Comparison of ENCODE assay signal across 8 mouse cellular contexts in genomic region chr11:58587898-58588348, GRCm38 (mm10). TPM values are rescaled to one million over a fixed set of nuclear protein-coding genes. Genes with fewer than 3 reads are reported as not detected.
A peak's percentile ranks its signal among the peaks of the same experiment; 100 is the strongest.
DNase-seq lines count a peak whose midpoint lies in the region; ATAC-seq and TF ChIP-seq lines count a peak whose summit lies in the region.

No protein-coding gene starts in this region.

- H3K9ac ChIP-seq in kidney, embryonic 14.5 days (ENCODE audit: low read depth, low read length), result no peak overlapping the region
- H3K9ac ChIP-seq in MEL (ENCODE audit: control insufficient read depth, low read depth, low read length, poor library complexity, severe bottlenecking), result peak overlapping the region; percentile 14; the same call in 1 of the 2 replicates
- H3K9ac ChIP-seq in midbrain, postnatal 0 days (replicated peaks; ENCODE audit: low read length, poor library complexity, severe bottlenecking), result no peak overlapping the region

- WGBS in kidney, embryonic 14.5 days, result 72% methylated on average over 7 of the region's 7 CpGs
- WGBS in midbrain, postnatal 0 days, result 60% methylated on average over 7 of the region's 7 CpGs

- H3K27me3 ChIP-seq in kidney, embryonic 14.5 days (ENCODE audit: control insufficient read depth, insufficient read depth, low read length), result no peaks in the 10 kb centered on the region
- peaks cover 0 to 5% of the 10 kb centered on the region in 2 experiments for H3K27me3 ChIP-seq in MEL (ENCODE audit: control insufficient read depth in 1 of 2, insufficient read depth in 2 of 2, low read length in 2 of 2)
- no peaks in the 10 kb centered on the region for H3K27me3 ChIP-seq in midbrain, postnatal 0 days (ENCODE audit: insufficient read depth, low read length)

- intact Hi-C loops in gastrocnemius, postnatal 14 days (cut with DNase I; ENCODE audit: low total_unique reads), result loop anchor here (5.0 kb wide), 1 partner anchor 186 kb away; no protein-coding TSS in a partner anchor
- intact Hi-C loops in left cerebral cortex, adult 2 months (cut with DNase I), result loop anchor here (2.0 kb wide), 1 partner anchor 185 kb away; no protein-coding TSS in a partner anchor

- no peak for TF ChIP-seq POLR2A in MEL (IDR thresholded peaks at IDR 0.05; ENCODE audit: control insufficient read depth in 1 of 2, insufficient read depth in 1 of 2, low read depth in 1 of 2, low read length in 2 of 2, poor library complexity in 1 of 2)

- TF ChIP-seq CTCF in MEL (IDR thresholded peaks at IDR 0.05 in 2 of 3, conservative IDR thresholded peaks at IDR 0.05 in 1 of 3; ENCODE audit: control insufficient read depth in 1 of 3, insufficient read depth in 1 of 3, low read depth in 2 of 3, low read length in 3 of 3, poor library complexity in 1 of 3, severe bottlenecking in 1 of 3), result peak; percentile 83 to 91 (median 88)
- TF ChIP-seq CTCF in left cerebral cortex, adult 2 months (IDR thresholded peaks at IDR 0.05), result peak; percentile 90
- peak; percentile 79 for TF ChIP-seq CTCF in midbrain, postnatal 0 days (IDR thresholded peaks at IDR 0.05)

- H3K9me3 ChIP-seq in kidney, embryonic 14.5 days (ENCODE audit: control insufficient read depth, low read length), result no peaks in the 10 kb centered on the region
- H3K9me3 ChIP-seq in MEL (replicated peaks; ENCODE audit: insufficient read depth, low read length), result no peaks in the 10 kb centered on the region
- H3K9me3 ChIP-seq in midbrain, postnatal 0 days (ENCODE audit: low read length), result no peaks in the 10 kb centered on the region

- H3K4me3 ChIP-seq in kidney, embryonic 14.5 days (ENCODE audit: low read length), result no peak overlapping the region
- H3K4me3 ChIP-seq in MEL (ENCODE audit: control insufficient read depth in 1 of 2, insufficient read depth in 1 of 2, low read depth in 2 of 2, low read length in 2 of 2), result peak overlapping the region; percentile 33 to 59
- H3K4me3 ChIP-seq in left cerebral cortex, adult 2 months, result no peak overlapping the region
- H3K4me3 ChIP-seq in midbrain, postnatal 0 days (ENCODE audit: low read depth, low read length), result no peak overlapping the region

- DNase-seq in kidney, adult 18-20 months, result peak; percentile 56
- DNase-seq in MEL (ENCODE audit: low read depth, low spot score), result peak; percentile 80
- peak; percentile 75 for DNase-seq in c-Kit-negative CD71-positive TER-119-positive erythroid progenitor cells, embryonic 14.5 days (ENCODE audit: low read depth, low spot score)
- peak; percentile 38 for DNase-seq in gastrocnemius, postnatal 14 days
- DNase-seq in left cerebral cortex, adult 2 months (ENCODE audit: extremely low spot score in 1 of 2, low spot score in 2 of 2), result peak in 1 of 2 experiments; percentile 40
- DNase-seq in midbrain, postnatal 0 days (ENCODE audit: low spot score), result peak; percentile 4
- DNase-seq in thymus, postnatal 25 days, result peak; percentile 34

- no peak for ATAC-seq in kidney, embryonic 14.5 days (ENCODE audit: low FRiP score, low TSS enrichment)
- no peak for ATAC-seq in midbrain, postnatal 0 days (ENCODE audit: low FRiP score)

- TF ChIP-seq RAD21 in MEL (IDR thresholded peaks at IDR 0.05; ENCODE audit: low read depth, low read length), result peak; percentile 78

- no peaks in the 10 kb centered on the region for H3K36me3 ChIP-seq in kidney, embryonic 14.5 days (ENCODE audit: control insufficient read depth, insufficient read depth, low read length)
- peaks cover 0 to 3% of the 10 kb centered on the region in 2 experiments; a peak in 1 of 4 replicates for H3K36me3 ChIP-seq in MEL (ENCODE audit: control insufficient read depth in 1 of 2, insufficient read depth in 2 of 2, low read length in 2 of 2)
- H3K36me3 ChIP-seq in midbrain, postnatal 0 days (ENCODE audit: insufficient read depth, low read length), result no peaks in the 10 kb centered on the region

- no peak overlapping the region for H3K27ac ChIP-seq in kidney, embryonic 14.5 days (ENCODE audit: low read depth, low read length)
- no peak overlapping the region for H3K27ac ChIP-seq in MEL (ENCODE audit: control insufficient read depth, low read depth, low read length)
- H3K27ac ChIP-seq in left cerebral cortex, adult 2 months, result no peak overlapping the region
- no peak overlapping the region for H3K27ac ChIP-seq in midbrain, postnatal 0 days (ENCODE audit: low read depth, low read length)

- no peak overlapping the region for H3K4me2 ChIP-seq in kidney, embryonic 14.5 days (replicated peaks; ENCODE audit: low read depth, low read length)
- no peak overlapping the region for H3K4me2 ChIP-seq in midbrain, postnatal 0 days (ENCODE audit: low read depth, low read length, poor library complexity, severe bottlenecking)

- no peaks in the 10 kb centered on the region for H3K79me2 ChIP-seq in MEL (ENCODE audit: control insufficient read depth, insufficient read depth, low read length, poor library complexity)

- no peak for TF ChIP-seq EP300 in MEL (IDR thresholded peaks at IDR 0.05; ENCODE audit: low read depth in 1 of 2, low read length in 2 of 2)

- no peaks in the 10 kb centered on the region for H3K4me1 ChIP-seq in kidney, embryonic 14.5 days (ENCODE audit: control insufficient read depth, insufficient read depth, low read length)
- H3K4me1 ChIP-seq in MEL (ENCODE audit: control insufficient read depth in 1 of 2, insufficient read depth in 2 of 2, low read length in 2 of 2), result peaks cover 0 to 3% of the 10 kb centered on the region in 2 experiments; a peak in 3 of 4 replicates
- H3K4me1 ChIP-seq in midbrain, postnatal 0 days (ENCODE audit: insufficient read depth, low read length), result no peaks in the 10 kb centered on the region

TF ChIP-seq in MEL, 35 proteins besides CTCF, POLR2A, EP300 and RAD21 (continues in another document):
- no peak for TF ChIP-seq MYC (IDR thresholded peaks at IDR 0.05; ENCODE audit: low read depth, low read length)
- TF ChIP-seq BHLHE40 (IDR thresholded peaks at IDR 0.05; ENCODE audit: borderline replicate concordance, low read depth, low read length), result no peak
- TF ChIP-seq USF2 (IDR thresholded peaks at IDR 0.05; ENCODE audit: borderline replicate concordance in 1 of 2, insufficient read depth in 1 of 2, low read depth in 1 of 2, low read length in 2 of 2), result no peak
- no peak for TF ChIP-seq POLR2AphosphoS2 (IDR thresholded peaks at IDR 0.05; ENCODE audit: low read length)
- no peak for TF ChIP-seq MYB (IDR thresholded peaks at IDR 0.05; ENCODE audit: low read depth, low read length)
- no peak for TF ChIP-seq KAT2A (conservative IDR thresholded peaks at IDR 0.05; ENCODE audit: low read depth, low read length)
- no peak for TF ChIP-seq CHD1 (IDR thresholded peaks at IDR 0.05; ENCODE audit: low read depth, low read length)
- TF ChIP-seq ZKSCAN1 (IDR thresholded peaks at IDR 0.05; ENCODE audit: low read depth, low read length), result no peak
- no peak for TF ChIP-seq SIN3A (IDR thresholded peaks at IDR 0.05; ENCODE audit: low read length)
- no peak for TF ChIP-seq POLR2AphosphoS5 (IDR thresholded peaks at IDR 0.05; ENCODE audit: borderline replicate concordance, low read depth, low read length)
- no peak for TF ChIP-seq MAFK (IDR thresholded peaks at IDR 0.05; ENCODE audit: borderline replicate concordance, low read depth, low read length)
- no peak for TF ChIP-seq RCOR1 (IDR thresholded peaks at IDR 0.05; ENCODE audit: low read depth, low read length)

RNA-seq across cellular contexts. Expression of gene Olfr324, which starts 7.0 kb away (rescaled TPM):
- not detected in 2 replicates for polyA plus RNA-seq in kidney, embryonic 14.5 days (2014; fragmentation: Nextera tagmentation; extraction: Ambion mirVana)
- not detected in 2 replicates for total RNA-seq in MEL (2012; rRNA removed)
- polyA plus RNA-seq in MEL (2012; ENCODE audit: insufficient read depth in 1 of 2, insufficient read length in 2 of 2, low read depth in 1 of 2, low replicate concordance in 2 of 2, missing spikeins in 1 of 2), result not detected
- total RNA-seq in gastrocnemius, postnatal 14 days (2021), result not detected
- total RNA-seq in left cerebral cortex, adult 2 months (2021), result not detected
- total RNA-seq in midbrain, postnatal 0 days (2014; rRNA removed), result 0.28 and 0.49 TPM in 2 replicates
- 0.04 and 0.05 TPM in 2 replicates for polyA plus RNA-seq in midbrain, postnatal 0 days (2015; fragmentation: Nextera tagmentation; extraction: Ambion mirVana)

RNA-seq across cellular contexts. Expression of gene Olfr325, which starts 10.4 kb away (rescaled TPM):
- polyA plus RNA-seq in kidney, embryonic 14.5 days (2014; fragmentation: Nextera tagmentation; extraction: Ambion mirVana), result not detected in 2 replicates
- total RNA-seq in MEL (2012; rRNA removed), result not detected in 2 replicates
- polyA plus RNA-seq in MEL (2012; ENCODE audit: insufficient read depth in 1 of 2, insufficient read length in 2 of 2, low read depth in 1 of 2, low replicate concordance in 2 of 2, missing spikeins in 1 of 2), result not detected
- not detected for total RNA-seq in gastrocnemius, postnatal 14 days (2021)
- not detected for total RNA-seq in left cerebral cortex, adult 2 months (2021)
- not detected in 2 replicates for total RNA-seq in midbrain, postnatal 0 days (2014; rRNA removed)
- polyA plus RNA-seq in midbrain, postnatal 0 days (2015; fragmentation: Nextera tagmentation; extraction: Ambion mirVana), result not detected in 2 replicates

RNA-seq across cellular contexts. Expression of gene Olfr224, which starts 17.6 kb away (rescaled TPM):
- not detected in 2 replicates for polyA plus RNA-seq in kidney, embryonic 14.5 days (2014; fragmentation: Nextera tagmentation; extraction: Ambion mirVana)
- not detected in 2 replicates for total RNA-seq in MEL (2012; rRNA removed)
- polyA plus RNA-seq in MEL (2012; ENCODE audit: insufficient read depth in 1 of 2, insufficient read length in 2 of 2, low read depth in 1 of 2, low replicate concordance in 2 of 2, missing spikeins in 1 of 2), result not detected
- total RNA-seq in gastrocnemius, postnatal 14 days (2021), result not detected
- not detected for total RNA-seq in left cerebral cortex, adult 2 months (2021)
- total RNA-seq in midbrain, postnatal 0 days (2014; rRNA removed), result not detected in 2 replicates
- polyA plus RNA-seq in midbrain, postnatal 0 days (2015; fragmentation: Nextera tagmentation; extraction: Ambion mirVana), result not detected in 2 replicates

RNA-seq across cellular contexts. Expression of gene 2210407C18Rik, which starts 28.0 kb away (rescaled TPM):
- not detected in 2 replicates for polyA plus RNA-seq in kidney, embryonic 14.5 days (2014; fragmentation: Nextera tagmentation; extraction: Ambion mirVana)
- not detected in 2 replicates for total RNA-seq in MEL (2012; rRNA removed)
- not detected for polyA plus RNA-seq in MEL (2012; ENCODE audit: insufficient read depth in 1 of 2, insufficient read length in 2 of 2, low read depth in 1 of 2, low replicate concordance in 2 of 2, missing spikeins in 1 of 2)
- not detected for total RNA-seq in gastrocnemius, postnatal 14 days (2021)
- total RNA-seq in left cerebral cortex, adult 2 months (2021), result not detected
- total RNA-seq in midbrain, postnatal 0 days (2014; rRNA removed), result not detected in 2 replicates
- not detected in 2 replicates for polyA plus RNA-seq in midbrain, postnatal 0 days (2015; fragmentation: Nextera tagmentation; extraction: Ambion mirVana)

RNA-seq across cellular contexts. Expression of gene Olfr328, which starts 32.5 kb away (rescaled TPM):
- 0.07 and 0.18 TPM in 2 replicates for polyA plus RNA-seq in kidney, embryonic 14.5 days (2014; fragmentation: Nextera tagmentation; extraction: Ambion mirVana)
- total RNA-seq in MEL (2012; rRNA removed), result 0.04 and 0.07 TPM in 2 replicates
- polyA plus RNA-seq in MEL (2012; ENCODE audit: insufficient read depth in 1 of 2, insufficient read length in 2 of 2, low read depth in 1 of 2, low replicate concordance in 2 of 2, missing spikeins in 1 of 2), result not detected
- total RNA-seq in gastrocnemius, postnatal 14 days (2021), result under 1 TPM in 1 of 2 experiments, not detected in 1; 0.07 TPM
- total RNA-seq in left cerebral cortex, adult 2 months (2021), result under 1 TPM; 0.12 to 0.27 TPM
- not detected in 2 replicates for total RNA-seq in midbrain, postnatal 0 days (2014; rRNA removed)
- not detected in 2 replicates for polyA plus RNA-seq in midbrain, postnatal 0 days (2015; fragmentation: Nextera tagmentation; extraction: Ambion mirVana)

Comparison
In these comparisons a context has a peak if more than half of its experiments do, and no peak if none do; other contexts are left out.
1. H3K4me3 ChIP-seq: peak in MEL (2 of 2); none in kidney, embryonic 14.5 days (single experiment), left cerebral cortex, adult 2 months (single experiment) and midbrain, postnatal 0 days (single experiment).
2. Peak in every context shown above with its lines, with median percentiles within 50 percentile points of each other: CTCF ChIP-seq.